Mouse (Mus musculus) mouse trophoblast stem cell (cell line): ENCODE data around the gene Tenm3.

ENCODE experiments used
- in situ Hi-C, 2 experiments: fragments of 300-500 bp; cut with MseI, MboI; formaldehyde crosslinking; loops; 2 replicates in 1 of 2; 3 replicates in 1 of 2; pipeline ENCODE4 v1.15.1; 2025

Tenm3 gene

GRCm38 (mm10) chr8:48579732-48580131 is 264.0 kb downstream of the Tenm3 start:
- in situ Hi-C loops, result no loop called here

- in situ Hi-C loops, result no loop called here
Measured at GRCm38 (mm10) chr8:48579144-48579543, 264.6 kb downstream of the Tenm3 start.

- in situ Hi-C loops, result no loop called here
Measured at GRCm38 (mm10) chr8:48572941-48573340, 270.8 kb downstream of the Tenm3 start.

DNA sequence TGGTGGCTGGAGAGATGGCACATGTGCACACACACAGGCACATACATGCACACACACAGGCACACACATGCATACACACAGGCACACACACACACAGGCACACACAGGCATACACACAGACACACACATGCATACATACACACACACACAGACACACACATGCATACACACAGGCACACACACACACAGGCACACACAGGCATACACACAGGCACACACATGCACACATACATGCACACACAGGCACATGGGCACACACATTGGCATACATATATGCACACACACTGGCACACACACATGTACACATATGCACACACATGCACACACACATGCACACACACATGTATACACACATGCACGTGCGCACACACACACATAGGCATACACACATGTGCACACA is 271.4 kb downstream of the Tenm3 start:
- in situ Hi-C loops, result no loop called here

- in situ Hi-C loops, result no loop called here
Measured at GRCm38 (mm10) chr8:48568608-48569007, 275.1 kb downstream of the Tenm3 start.

DNA sequence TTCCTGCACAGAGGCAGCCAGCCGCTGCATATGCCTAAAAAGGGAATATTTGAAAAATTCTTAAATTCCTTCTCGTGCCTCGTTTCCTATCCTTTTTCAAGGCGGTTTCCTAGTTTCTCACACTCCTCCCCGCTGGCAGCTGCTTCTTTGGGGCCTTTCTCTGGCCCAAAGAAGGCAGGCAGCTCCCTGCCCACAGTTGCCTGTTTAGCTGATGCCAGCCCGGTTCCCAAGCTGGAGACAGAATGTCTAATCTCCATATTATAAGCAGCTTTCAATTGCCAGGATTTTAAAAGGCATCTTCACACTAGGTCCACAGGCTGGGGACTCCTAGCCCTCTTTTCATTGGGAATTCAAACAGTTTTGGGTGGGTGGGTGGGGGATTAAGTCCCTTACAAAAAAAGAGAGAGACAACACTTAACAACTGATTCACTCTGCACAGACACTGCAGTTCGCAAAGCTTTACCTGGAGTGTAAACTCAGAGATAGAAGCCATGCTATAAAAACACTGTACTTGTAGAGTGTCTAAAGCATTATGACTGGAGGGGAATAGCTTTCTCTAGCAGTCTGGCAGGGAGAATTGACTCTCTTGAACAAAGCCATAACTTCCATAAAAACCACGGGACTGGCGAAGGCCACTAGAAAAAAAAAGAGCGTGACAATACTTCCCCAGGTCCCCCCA is 275.7 kb downstream of the Tenm3 start:
- in situ Hi-C loops, result no loop called here

DNA sequence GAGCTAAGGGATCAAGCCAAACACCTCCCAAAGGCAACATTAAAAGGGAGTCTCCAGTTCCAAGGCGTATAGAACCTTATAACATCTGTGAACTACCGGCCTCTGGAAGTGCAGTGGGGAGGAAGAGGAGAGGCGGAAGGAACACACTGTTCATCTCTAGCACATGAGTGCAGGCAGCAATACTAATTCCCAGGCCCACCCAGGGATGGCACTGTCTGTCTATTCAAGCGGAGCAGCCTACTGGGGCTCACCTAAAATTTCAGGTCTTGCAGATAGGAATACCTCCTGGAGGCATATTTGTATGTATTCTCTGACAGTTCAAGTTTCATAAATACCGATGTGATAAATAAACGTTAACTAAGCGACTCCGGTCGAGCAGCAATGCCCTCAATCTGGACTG is 283.5 kb downstream of the Tenm3 start:
- in situ Hi-C loops, result no loop called here

DNA sequence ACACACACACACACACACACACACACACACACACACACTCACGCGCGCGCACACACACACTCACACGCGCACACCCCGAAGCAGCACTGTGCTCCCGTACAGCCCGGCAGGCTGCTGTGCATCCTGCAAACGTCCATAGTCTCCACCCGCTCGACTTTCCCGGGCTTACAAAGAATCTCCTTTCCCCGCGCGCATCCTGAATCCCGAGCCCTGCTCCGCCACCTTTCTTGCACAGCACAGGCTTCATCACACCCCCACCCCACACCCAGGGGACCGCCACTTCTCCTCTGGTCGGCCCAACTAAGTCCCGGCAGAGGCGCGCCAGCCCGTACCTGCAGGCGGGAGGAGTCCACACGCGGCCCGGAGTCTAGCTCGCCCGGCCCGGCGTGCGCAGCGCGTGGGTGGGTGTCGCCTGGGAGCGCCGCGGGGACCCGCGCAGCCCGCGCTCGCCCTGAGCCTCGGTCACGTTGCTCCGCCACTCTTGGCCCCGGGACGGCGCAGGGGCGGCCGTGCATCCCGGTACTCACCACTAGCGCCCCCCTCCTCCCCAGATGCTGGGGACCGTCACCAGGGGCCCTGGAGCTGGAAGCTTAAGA is 288.1 kb downstream of the Tenm3 start:
- in situ Hi-C loops, result no loop called here

GRCm38 (mm10) chr8:48554762-48555545 is 288.8 kb downstream of the Tenm3 start:
- in situ Hi-C loops, result no loop called here

- in situ Hi-C loops, result no loop called here
Measured at GRCm38 (mm10) chr8:48553791-48554288, 289.9 kb downstream of the Tenm3 start.

DNA sequence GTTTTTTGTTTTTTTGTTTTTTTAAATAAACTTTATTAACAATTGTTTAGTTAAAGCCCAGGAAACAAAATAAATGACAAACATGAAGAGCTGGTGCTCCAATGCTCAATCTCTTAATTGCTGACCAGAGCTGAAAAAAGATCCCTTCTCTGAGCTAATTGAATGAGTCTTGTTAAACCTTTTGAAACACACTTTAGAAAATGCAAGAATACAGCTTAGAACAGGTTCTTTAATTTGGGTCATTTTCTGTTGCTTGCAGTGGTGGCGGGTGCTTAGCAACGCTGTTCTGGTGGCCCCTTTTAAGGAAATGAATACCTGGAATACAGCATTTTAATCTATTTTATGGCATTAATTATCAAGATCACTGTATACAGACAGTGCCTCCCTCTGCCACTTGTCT is 291.4 kb downstream of the Tenm3 start:
- in situ Hi-C loops, result no loop called here

- in situ Hi-C loops, result no loop called here
Measured at GRCm38 (mm10) chr8:48551370-48551769, 292.4 kb downstream of the Tenm3 start.

- in situ Hi-C loops, result no loop called here
Measured at GRCm38 (mm10) chr8:48548908-48549307, 294.8 kb downstream of the Tenm3 start.

GRCm38 (mm10) chr8:48545631-48546030 is 298.1 kb downstream of the Tenm3 start:
- in situ Hi-C loops, result no loop called here

DNA sequence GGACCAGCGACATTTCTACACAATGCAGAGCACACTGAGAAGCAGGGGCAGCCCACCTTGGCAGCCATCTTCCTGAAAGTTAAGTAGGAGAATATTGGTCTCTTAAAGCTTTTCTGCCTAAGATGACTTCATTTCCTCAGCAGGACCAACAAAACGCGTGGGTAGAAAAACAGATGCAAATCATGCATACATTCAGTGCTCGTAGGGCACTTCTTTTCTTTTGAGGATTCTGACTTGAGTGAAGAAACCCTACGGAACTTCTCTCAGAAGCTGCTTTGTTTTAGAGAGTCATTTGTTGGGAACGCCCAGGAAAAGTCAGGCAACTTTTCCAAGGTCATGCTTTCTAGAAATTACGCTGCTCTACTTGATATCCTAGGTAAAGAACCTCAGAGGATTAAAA is 298.9 kb downstream of the Tenm3 start:
- in situ Hi-C loops, result no loop called here

DNA sequence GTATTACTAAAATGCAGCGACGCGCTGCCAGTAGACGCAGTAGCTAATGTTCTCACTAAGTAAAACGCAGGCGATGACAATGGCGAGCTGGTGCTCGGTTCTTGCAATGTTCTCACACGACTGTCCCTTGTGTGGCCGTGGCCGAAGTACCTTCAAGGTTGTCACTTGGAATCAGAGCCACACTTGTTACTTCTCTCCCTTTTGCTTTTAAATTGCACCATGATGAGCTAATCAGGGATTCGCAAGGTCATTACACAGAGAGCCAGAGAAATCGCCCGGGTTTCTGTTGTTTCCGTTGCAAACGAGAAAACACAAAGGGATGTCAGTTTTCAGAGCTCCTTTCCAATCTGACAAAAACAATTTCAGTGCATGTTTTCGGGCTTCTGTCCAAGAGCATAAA is 301.6 kb downstream of the Tenm3 start:
- in situ Hi-C loops, result no loop called here

DNA sequence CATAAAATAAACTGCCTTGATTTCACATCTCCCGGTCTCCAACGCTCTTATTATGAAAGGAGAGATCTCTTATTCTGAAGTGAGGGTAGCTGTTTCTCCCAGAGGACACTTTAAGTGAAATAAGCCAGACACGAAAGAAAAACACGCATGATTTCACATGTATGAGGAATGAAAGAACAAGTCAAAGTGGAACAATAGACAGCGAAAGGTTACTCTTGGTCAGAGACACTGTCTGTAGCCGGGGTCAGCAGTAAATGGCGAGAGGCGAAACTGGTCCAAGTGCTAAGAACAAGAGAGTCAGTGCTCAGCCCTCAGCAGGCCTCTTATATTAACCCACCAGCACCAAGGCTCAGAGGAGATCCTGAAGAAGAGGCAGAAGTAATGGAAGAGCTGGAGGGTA is 302.9 kb downstream of the Tenm3 start:
- in situ Hi-C loops, result no loop called here

- in situ Hi-C loops, result no loop called here
Measured at GRCm38 (mm10) chr8:48535833-48536232, 307.9 kb downstream of the Tenm3 start.

DNA sequence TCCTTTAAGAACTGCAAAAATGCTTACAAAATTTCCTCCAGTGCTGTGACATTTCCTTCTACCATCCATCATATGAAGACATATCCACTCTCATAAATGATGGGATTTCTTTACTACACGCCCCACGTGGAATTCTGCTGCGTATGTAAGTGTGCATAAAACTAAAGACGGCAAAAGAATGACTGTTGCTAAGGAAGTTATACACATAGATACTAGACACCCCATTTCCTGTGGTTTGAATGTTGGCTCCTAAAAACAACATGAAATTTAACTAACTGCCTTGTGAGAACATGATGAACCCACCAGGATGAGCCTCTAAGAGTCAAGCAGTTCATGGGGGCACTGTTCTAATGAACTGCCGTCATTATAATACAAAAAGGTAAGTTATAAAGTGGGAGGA is 312.0 kb downstream of the Tenm3 start:
- in situ Hi-C loops, result no loop called here

DNA sequence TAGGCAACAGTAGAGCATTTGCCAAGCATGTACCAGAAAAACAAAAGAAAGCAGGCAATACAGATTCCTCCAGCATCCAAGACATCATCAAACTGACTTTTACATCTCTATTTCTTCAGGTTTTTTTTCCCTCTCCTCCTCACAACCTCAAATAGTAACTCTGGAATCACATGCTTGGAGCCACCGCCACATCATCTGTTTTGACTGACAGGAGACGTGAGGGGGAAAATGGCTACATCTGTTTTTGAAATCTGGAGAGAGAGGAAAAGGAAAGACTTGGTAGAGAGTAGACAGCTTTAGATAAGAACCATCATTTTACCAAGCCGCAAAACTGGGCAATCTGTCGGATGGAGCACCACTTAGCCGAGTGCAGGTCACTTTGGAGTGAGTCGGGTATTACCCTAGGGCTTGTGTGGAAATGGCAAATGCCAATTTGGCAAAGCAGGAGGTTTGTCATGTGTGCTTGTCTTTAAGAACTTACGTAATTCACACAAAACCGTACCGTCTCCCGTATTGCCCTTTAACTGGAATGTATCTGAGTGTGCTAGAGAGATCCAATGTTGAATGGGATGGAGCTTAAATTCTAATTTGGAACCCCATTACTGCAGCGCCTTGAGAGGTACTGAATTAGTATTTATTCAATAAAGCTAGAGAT is 312.7 kb downstream of the Tenm3 start:
- in situ Hi-C loops, result no loop called here

GRCm38 (mm10) chr8:48527418-48527817 is 316.3 kb downstream of the Tenm3 start:
- in situ Hi-C loops, result loop anchor here in 1 of 2 experiments (5.0 kb wide), 1 partner anchor 305 kb away; no protein-coding TSS in a partner anchor

- in situ Hi-C loops, result no loop called here
Measured at GRCm38 (mm10) chr8:48522536-48523123, 321.1 kb downstream of the Tenm3 start.
